Mouse (Mus musculus) liver, embryonic 14.5 days (tissue): ENCODE data around the gene Slc39a1. TPM values are rescaled to one million over a fixed set of nuclear protein-coding genes. Genes with fewer than 3 reads are reported as not detected.

Experiments
- ATAC-seq: fragments of 200-750 bp; cut with Nextera tagmentation; 2 replicates; pipeline ENCODE4 v1.8.0; 2017; ENCODE audit warnings: moderate number of reproducible peaks, mild to moderate bottlenecking, moderate library complexity; ENCODE audit not compliant: insufficient read depth
- DNase-seq, 3 experiments: peaks; one replicate each; pipeline ENCODE4 v3.0.0-alpha.2; 2012 to 2013; ENCODE audit warnings: low read depth in 3 of 3, low spot score in 3 of 3
- H3K27ac ChIP-seq: fragments of 300-500 bp; sonication (generic); 2 replicates; pipeline ENCODE4 v1.5.1; 2014; ENCODE audit warnings: moderate library complexity, mild to moderate bottlenecking, control low read depth, inconsistent platforms
- H3K27me3 ChIP-seq: fragments of 300-500 bp; sonication (generic); 2 replicates; pipeline ENCODE4 v1.6.1; 2014; ENCODE audit warnings: mild to moderate bottlenecking, low read length, moderate library complexity; ENCODE audit not compliant: control insufficient read depth, insufficient read depth
- H3K36me3 ChIP-seq: fragments of 300-500 bp; sonication (generic); replicated peaks from 2 replicates; pipeline ENCODE4 v1.6.1; 2014; ENCODE audit warnings: low read depth; ENCODE audit not compliant: control insufficient read depth, insufficient read depth
- H3K4me1 ChIP-seq, 2 experiments: fragments of 200-500 bp in 1 of 2; fragments of 300-500 bp in 1 of 2; sonication (generic) in 1 of 2; replicated peaks; 2 replicates each; pipeline ENCODE4 v1.6.1; 2012 to 2014; ENCODE audit warnings: antibody characterized with exemption in 1 of 2, inconsistent platforms in 1 of 2, low read length in 1 of 2; ENCODE audit not compliant: control insufficient read depth in 2 of 2, insufficient read depth in 2 of 2
- H3K4me2 ChIP-seq: fragments of 300-500 bp; sonication (generic); 2 replicates; pipeline ENCODE4 v1.6.1; 2014; ENCODE audit warnings: low read depth, mild to moderate bottlenecking, control low read depth, moderate library complexity
- H3K4me3 ChIP-seq, 2 experiments: fragments of 200-500 bp in 1 of 2; fragments of 300-500 bp in 1 of 2; sonication (generic) in 1 of 2; 2 replicates each; pipeline ENCODE4 v1.5.1; 2012 to 2014; ENCODE audit warnings: low read depth in 2 of 2, low read length in 2 of 2, mild to moderate bottlenecking in 2 of 2, control low read depth in 1 of 2, inconsistent platforms in 1 of 2, moderate library complexity in 1 of 2; ENCODE audit not compliant: insufficient read depth in 1 of 2
- H3K9ac ChIP-seq: fragments of 300-500 bp; sonication (generic); replicated peaks from 2 replicates; pipeline ENCODE4 v1.6.1; 2014; ENCODE audit warnings: mild to moderate bottlenecking, control low read depth, moderate library complexity
- H3K9me3 ChIP-seq: fragments of 300-500 bp; sonication (generic); 2 replicates; pipeline ENCODE4 v1.6.1; 2016; ENCODE audit warnings: low read length, mixed read lengths; ENCODE audit not compliant: control insufficient read depth
- CTCF ChIP-seq: IDR thresholded peaks from 2 replicates; pipeline ENCODE4 v1.5.1; 2016; ENCODE audit warnings: antibody characterized with exemption, low read depth, control low read depth
- EP300 ChIP-seq: IDR thresholded peaks from 2 replicates; pipeline ENCODE4 v1.6.1; 2016; ENCODE audit warnings: antibody characterized with exemption, low read depth
- WGBS: fragments of 180-500 bp; shearing (Covaris S2); extraction: QIAGEN DNeasy Blood & Tissue Kit; methylation state at CpG from one replicate; pipeline ENCODE4 v1.1.7; 2014; ENCODE audit not compliant: insufficient replicate concordance; 5-methylcytosine and 5-hydroxymethylcytosine counted together
- microRNA-seq: library from miRNA; unstranded; fragments of <30 nt; microRNA quantifications from one replicate; pipeline ENCODE4, GENCODE M21; 2016
- polyA plus RNA-seq, 2 experiments: library from polyadenylated mRNA; depleted of rRNA in 1 of 2; stranded (reverse) in 1 of 2; unstranded in 1 of 2; fragments of >200 nt; fragmentation: Nextera tagmentation in 1 of 2; extraction: Ambion mirVana in 1 of 2; gene quantifications; 2 replicates each; pipeline versions ENCODE4 v1.2.1 to v1.2.3; 2012 to 2014

The Slc39a1 gene
- polyA plus RNA-seq, 2 experiments, result 9.8 to 24.1 TPM

DNA sequence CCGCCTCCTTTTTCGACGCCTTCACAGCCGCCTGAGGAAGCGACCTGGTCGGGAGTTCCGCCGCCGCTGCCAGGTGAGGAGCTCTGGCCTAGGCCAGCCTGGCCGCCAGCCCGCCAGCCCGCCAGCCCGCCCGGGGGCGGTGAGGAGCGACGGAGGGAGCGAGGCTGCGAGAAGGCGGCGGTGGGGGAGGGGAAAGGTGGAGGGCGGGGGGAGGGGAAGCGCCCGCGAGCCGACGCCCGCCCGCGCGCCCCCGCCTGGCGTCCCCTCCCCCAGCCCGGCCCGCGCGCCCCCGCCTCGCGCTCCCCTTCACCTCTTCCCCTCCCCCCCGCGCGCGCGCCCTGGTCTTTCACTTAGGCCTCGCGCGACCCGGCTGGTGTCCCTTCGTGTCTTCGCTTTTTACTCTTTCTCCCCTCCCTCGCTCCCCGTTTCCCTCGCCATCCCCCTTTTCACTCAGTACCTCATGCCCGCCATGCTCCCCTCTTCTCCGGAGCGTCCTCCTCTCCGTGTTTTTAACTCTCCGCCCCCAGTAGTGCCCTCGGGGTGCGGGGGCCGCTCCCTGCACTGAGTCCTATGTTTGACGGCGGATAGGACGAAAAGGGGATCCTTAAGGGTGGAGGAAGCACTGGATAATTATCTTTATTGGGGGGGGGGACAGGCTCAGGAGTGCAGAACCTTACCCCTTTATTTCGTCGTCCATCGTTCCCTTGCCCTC, 45.5 kb downstream of the Slc39a1 start:
- H3K27ac ChIP-seq, result peak overlapping the region; percentile 90
- under 1% methylated on average over 36 of the region's 68 CpGs for WGBS
- no peaks in the 10 kb centered on the region for H3K27me3 ChIP-seq
- no peaks in the 10 kb centered on the region for H3K36me3 ChIP-seq
- ATAC-seq, result peak; percentile 32
- no peaks in the 10 kb centered on the region for H3K9me3 ChIP-seq
- H3K4me3 ChIP-seq, result peak overlapping the region; percentile 78 to 81
- peaks cover 19% of the 10 kb centered on the region in 2 experiments for H3K4me1 ChIP-seq
- no peak for TF ChIP-seq EP300
- TF ChIP-seq CTCF, result no peak
- H3K4me2 ChIP-seq, result peak overlapping the region; percentile 95
- peak overlapping the region; percentile 98 for H3K9ac ChIP-seq
- DNase-seq, result peak; percentile 36 to 46 (median 38)

DNA sequence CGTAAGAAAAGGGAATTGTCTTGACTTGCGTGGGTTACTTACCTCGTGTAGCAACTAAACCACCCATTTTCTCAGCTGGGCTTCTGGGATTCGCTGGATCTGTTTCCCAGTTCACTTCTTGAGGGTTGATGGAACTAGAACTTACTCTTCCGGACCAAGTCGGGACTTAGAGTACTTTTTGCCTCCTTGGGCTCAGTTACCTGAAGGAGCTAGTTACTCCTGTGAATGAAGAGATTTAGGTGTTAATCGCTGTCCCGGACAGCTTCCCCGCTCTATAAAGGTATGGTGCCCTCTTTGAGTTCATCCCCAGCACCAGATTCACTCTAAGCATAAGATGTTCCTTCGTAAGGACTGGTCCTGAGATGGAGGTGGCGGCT, 46.1 kb downstream of the Slc39a1 start:
- ATAC-seq (no peak), DNase-seq (peak in 1 of 3 experiments; percentile 23)
- Histone ChIP-seq H3K9ac (peak overlapping the region; percentile 98), H3K4me3 (peak overlapping the region; percentile 78 to 81), H3K9me3 (no peaks in the 10 kb centered on the region), H3K4me2 (peak overlapping the region; percentile 95), H3K36me3 (no peaks in the 10 kb centered on the region), H3K4me1 (peaks cover 19% of the 10 kb centered on the region in 2 experiments), H3K27ac (peak overlapping the region; percentile 90), H3K27me3 (no peaks in the 10 kb centered on the region)
- WGBS, result 4% methylated on average over 11 of the region's 11 CpGs
- TF ChIP-seq EP300 (no peak), CTCF (no peak)

DNA sequence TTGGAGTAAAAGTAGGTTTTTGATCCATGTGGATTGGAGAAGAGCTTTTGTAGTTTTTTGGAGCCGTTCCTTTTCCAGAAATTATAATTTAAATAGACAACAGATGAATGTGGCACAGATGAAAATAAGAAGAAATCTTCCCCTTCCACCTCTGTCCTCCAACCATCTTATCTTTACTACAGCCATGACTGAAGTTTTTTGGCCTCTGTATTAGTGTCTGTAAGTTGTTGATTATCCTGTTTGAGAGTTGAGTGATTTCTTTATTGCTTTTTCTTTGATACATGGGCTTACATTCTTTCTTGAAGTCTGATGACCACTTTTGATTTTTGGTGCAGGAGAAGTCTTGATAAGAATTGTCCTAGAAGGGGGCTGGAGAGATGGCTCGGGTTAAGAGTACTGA, 46.7 kb downstream of the Slc39a1 start:
- Histone ChIP-seq H3K9ac (peak overlapping the region; percentile 98), H3K27ac (peak overlapping the region; percentile 90), H3K4me1 (peaks cover 19% of the 10 kb centered on the region in 2 experiments), H3K9me3 (no peaks in the 10 kb centered on the region), H3K4me3 (peak overlapping the region; percentile 78 to 81; a peak in 3 of 4 replicates), H3K27me3 (no peaks in the 10 kb centered on the region), H3K36me3 (no peaks in the 10 kb centered on the region), H3K4me2 (peak overlapping the region; percentile 95)
- TF ChIP-seq EP300 (peak; percentile 47), CTCF (no peak)
- DNase-seq, result peak in 2 of 3 experiments; percentile 20 to 23
- 32% methylated on average over 2 of the region's 2 CpGs for WGBS
- no peak for ATAC-seq

Small RNA genes within 50 kb of the gene (microRNA-seq; reads per million reads assigned to microRNA genes)
- not detected for gene Mir7012

Other genes starting within 250 kb of the Slc39a1 start
- gene Hax1, start 249.4 kb upstream of the Slc39a1 start, polyA plus RNA-seq (2012; rRNA removed), result 44.4 and 59.9 TPM in 2 replicates
- gene Hax1, start 249.4 kb upstream of the Slc39a1 start, polyA plus RNA-seq (2014; fragmentation: Nextera tagmentation; extraction: Ambion mirVana), result 107 and 108 TPM in 2 replicates
- gene 4933434E20Rik, start 196.5 kb upstream of the Slc39a1 start, polyA plus RNA-seq (2012; rRNA removed), result 15.6 and 19.1 TPM in 2 replicates
- gene 4933434E20Rik, start 196.5 kb upstream of the Slc39a1 start, polyA plus RNA-seq (2014; fragmentation: Nextera tagmentation; extraction: Ambion mirVana), result 83.8 and 89.6 TPM in 2 replicates
- gene Ubap2l, start 195.5 kb upstream of the Slc39a1 start, polyA plus RNA-seq (2012; rRNA removed), result 48.9 and 52.4 TPM in 2 replicates
- gene Ubap2l, start 195.5 kb upstream of the Slc39a1 start, polyA plus RNA-seq (2014; fragmentation: Nextera tagmentation; extraction: Ambion mirVana), result 70.4 and 72.1 TPM in 2 replicates
- gene Tpm3, start 175.5 kb upstream of the Slc39a1 start, polyA plus RNA-seq (2012; rRNA removed), result 54.6 and 86.2 TPM in 2 replicates
- 153 and 160 TPM in 2 replicates for gene Tpm3, start 175.5 kb upstream of the Slc39a1 start, polyA plus RNA-seq (2014; fragmentation: Nextera tagmentation; extraction: Ambion mirVana)
- 0.19 and 0.28 TPM in 2 replicates for gene Nup210l, start 144.0 kb upstream of the Slc39a1 start, polyA plus RNA-seq (2012; rRNA removed)
- 0.15 TPM in 1 of 2 replicates, not detected in the other for gene Nup210l, start 144.0 kb upstream of the Slc39a1 start, polyA plus RNA-seq (2014; fragmentation: Nextera tagmentation; extraction: Ambion mirVana)
- gene Rps27, start 34.5 kb upstream of the Slc39a1 start, polyA plus RNA-seq (2012; rRNA removed), result 1,231 and 1,357 TPM in 2 replicates
- 948 and 959 TPM in 2 replicates for gene Rps27, start 34.5 kb upstream of the Slc39a1 start, polyA plus RNA-seq (2014; fragmentation: Nextera tagmentation; extraction: Ambion mirVana)
- gene Rab13, start 34.5 kb upstream of the Slc39a1 start, polyA plus RNA-seq (2012; rRNA removed), result 2.0 and 4.3 TPM in 2 replicates
- gene Rab13, start 34.5 kb upstream of the Slc39a1 start, polyA plus RNA-seq (2014; fragmentation: Nextera tagmentation; extraction: Ambion mirVana), result 1.9 and 2.9 TPM in 2 replicates
- gene Jtb, start 16.6 kb upstream of the Slc39a1 start, polyA plus RNA-seq (2012; rRNA removed), result 18.8 and 21.2 TPM in 2 replicates
- 48.8 and 55.9 TPM in 2 replicates for gene Jtb, start 16.6 kb upstream of the Slc39a1 start, polyA plus RNA-seq (2014; fragmentation: Nextera tagmentation; extraction: Ambion mirVana)
- 0.15 and 0.27 TPM in 2 replicates for gene Creb3l4, start 4.7 kb upstream of the Slc39a1 start, polyA plus RNA-seq (2012; rRNA removed)
- 0.24 and 0.28 TPM in 2 replicates for gene Creb3l4, start 4.7 kb upstream of the Slc39a1 start, polyA plus RNA-seq (2014; fragmentation: Nextera tagmentation; extraction: Ambion mirVana)
- gene Crtc2, start 6.0 kb downstream of the Slc39a1 start, polyA plus RNA-seq (2012; rRNA removed), result 7.6 and 8.9 TPM in 2 replicates
- 3.2 TPM in 2 replicates for gene Crtc2, start 6.0 kb downstream of the Slc39a1 start, polyA plus RNA-seq (2014; fragmentation: Nextera tagmentation; extraction: Ambion mirVana)
- gene Dennd4b, start 17.0 kb downstream of the Slc39a1 start, polyA plus RNA-seq (2012; rRNA removed), result 3.9 and 4.6 TPM in 2 replicates
- gene Dennd4b, start 17.0 kb downstream of the Slc39a1 start, polyA plus RNA-seq (2014; fragmentation: Nextera tagmentation; extraction: Ambion mirVana), result 1.0 and 1.6 TPM in 2 replicates
- 4.4 and 5.6 TPM in 2 replicates for gene Gatad2b, start 45.0 kb downstream of the Slc39a1 start, polyA plus RNA-seq (2012; rRNA removed)
- gene Gatad2b, start 45.0 kb downstream of the Slc39a1 start, polyA plus RNA-seq (2014; fragmentation: Nextera tagmentation; extraction: Ambion mirVana), result 2.2 and 3.2 TPM in 2 replicates
- gene Slc27a3, start 141.8 kb downstream of the Slc39a1 start, polyA plus RNA-seq (2012; rRNA removed), result 2.1 TPM in 2 replicates
- gene Slc27a3, start 141.8 kb downstream of the Slc39a1 start, polyA plus RNA-seq (2014; fragmentation: Nextera tagmentation; extraction: Ambion mirVana), result 0.76 and 1.0 TPM in 2 replicates
- gene Ints3, start 185.4 kb downstream of the Slc39a1 start, polyA plus RNA-seq (2012; rRNA removed), result 11.3 and 12.7 TPM in 2 replicates
- gene Ints3, start 185.4 kb downstream of the Slc39a1 start, polyA plus RNA-seq (2014; fragmentation: Nextera tagmentation; extraction: Ambion mirVana), result 6.6 and 9.4 TPM in 2 replicates
- gene Npr1, start 217.7 kb downstream of the Slc39a1 start, polyA plus RNA-seq (2012; rRNA removed), result 6.5 and 7.2 TPM in 2 replicates
- gene Npr1, start 217.7 kb downstream of the Slc39a1 start, polyA plus RNA-seq (2014; fragmentation: Nextera tagmentation; extraction: Ambion mirVana), result 2.8 and 4.0 TPM in 2 replicates
- gene Ilf2, start 228.0 kb downstream of the Slc39a1 start, polyA plus RNA-seq (2012; rRNA removed), result 23.3 and 34.5 TPM in 2 replicates
- gene Ilf2, start 228.0 kb downstream of the Slc39a1 start, polyA plus RNA-seq (2014; fragmentation: Nextera tagmentation; extraction: Ambion mirVana), result 46.5 and 48.9 TPM in 2 replicates
- 7.4 and 9.3 TPM in 2 replicates for gene Snapin, start 242.9 kb downstream of the Slc39a1 start, polyA plus RNA-seq (2012; rRNA removed)
- 17.0 and 18.7 TPM in 2 replicates for gene Snapin, start 242.9 kb downstream of the Slc39a1 start, polyA plus RNA-seq (2014; fragmentation: Nextera tagmentation; extraction: Ambion mirVana)